Mouse (Mus musculus) heart, postnatal 10 days (tissue): ENCODE data around the gene Fam20c. TPM values are rescaled to one million over a fixed set of nuclear protein-coding genes. Genes with fewer than 3 reads are reported as not detected.

ENCODE experiments used
- total RNA-seq, 2 experiments: library from RNA; stranded (reverse); gene quantifications; 2 replicates each; pipeline ENCODE4 v1.2.3; 2021

Gene Fam20c
- total RNA-seq, 2 experiments from 2014 or later = 11.2 to 14.7 TPM

Other genes with a start within 250 kb of the Fam20c start
- not detected for gene 1700123K08Rik, start 189.8 kb upstream of the Fam20c start, total RNA-seq
- 10 to 100 TPM; 27.2 to 30.6 TPM for gene Zfp68, start 134.8 kb upstream of the Fam20c start, total RNA-seq
- 1 to 10 TPM; 6.2 to 6.3 TPM for gene A430033K04Rik, start 131.7 kb upstream of the Fam20c start, total RNA-seq
- gene Gm5294, start 65.6 kb downstream of the Fam20c start, total RNA-seq = not detected
- gene Pdgfa, start 242.9 kb downstream of the Fam20c start, total RNA-seq = 10 to 100 TPM; 34.1 to 45.2 TPM